Mouse (Mus musculus): ENCODE results near the gene Lbp. TPM values are rescaled to one million over a fixed set of nuclear protein-coding genes. Genes with fewer than 3 reads are reported as not detected.

Lbp gene
- polyA plus RNA-seq, 1 experiment from 2014 or later: 1.5 TPM

DNA sequence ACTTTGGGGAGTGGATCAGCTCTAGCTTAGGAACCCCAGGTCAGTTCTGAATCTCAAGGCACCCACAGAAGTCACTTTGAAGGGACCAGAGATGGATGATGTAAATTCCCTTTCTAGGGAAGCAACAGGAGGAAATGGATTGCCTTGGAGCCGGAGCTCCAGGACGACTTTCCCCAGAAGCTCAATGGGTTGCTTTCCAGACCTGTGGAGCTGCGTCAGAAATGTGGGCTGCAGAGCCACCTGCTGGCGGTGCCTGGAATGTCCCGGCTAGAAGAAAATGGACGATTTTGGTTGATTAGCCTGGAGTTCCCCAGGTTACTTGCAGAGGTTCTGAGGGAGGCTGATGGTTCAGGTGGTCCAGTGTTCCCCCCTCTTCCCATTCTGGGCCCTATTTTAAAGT, 41.6 kb downstream of the Lbp start:
- no peak overlapping the region for H3K4me2 ChIP-seq
- ATAC-seq (ENCODE audit: low FRiP score): peak; percentile 36; the same call in 1 of the 2 replicates
- H3K27me3 ChIP-seq: 0 out of 2 replicates have a peak, but pooled peaks cover 3% of the 10 kb centered on the region
- no peak overlapping the region for H3K9ac ChIP-seq
- H3K27ac ChIP-seq: no peak overlapping the region
- H3K9me3 ChIP-seq: no peaks in the 10 kb centered on the region
- peaks cover 16% of the 10 kb centered on the region for H3K36me3 ChIP-seq (replicated peaks)
- H3K4me3 ChIP-seq (replicated peaks): no peak overlapping the region
- WGBS: 5% methylated on average over 6 of the region's 6 CpGs
- no peaks in the 10 kb centered on the region for H3K4me1 ChIP-seq

DNA sequence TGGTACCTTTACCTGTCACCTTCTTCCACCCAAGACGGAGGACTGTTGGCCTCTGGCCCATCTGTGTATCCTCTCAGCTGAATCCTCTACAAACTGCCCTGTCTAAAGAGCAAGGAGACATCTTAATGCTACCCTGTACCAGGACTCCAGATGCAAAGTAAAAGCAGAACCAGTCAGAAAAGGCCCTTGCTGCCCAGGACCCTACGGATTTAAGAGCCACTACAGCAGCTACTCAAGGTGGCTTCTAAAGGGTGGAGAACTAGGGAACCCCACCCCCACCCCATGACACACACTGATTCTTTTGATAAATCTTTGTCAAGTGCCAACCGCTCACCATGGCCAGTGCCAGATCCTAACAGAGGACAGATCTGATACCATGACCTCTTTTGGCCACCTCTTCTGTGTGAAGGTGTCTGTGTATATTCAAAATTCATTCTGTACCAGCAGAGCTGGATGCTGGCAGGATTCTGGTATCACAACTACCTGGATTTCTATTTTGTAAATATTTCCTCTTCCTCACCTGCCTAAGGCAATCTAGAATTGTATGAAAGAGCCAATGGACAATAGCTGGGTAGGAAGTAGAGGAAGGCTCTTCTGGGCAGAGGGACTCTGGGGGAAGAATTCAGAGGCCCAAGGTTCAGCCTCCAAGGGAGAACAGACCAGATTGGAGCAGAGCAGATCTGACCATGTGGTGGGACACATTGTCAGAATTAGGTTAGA, 46.7 kb downstream of the Lbp start:
- no peak for ATAC-seq (ENCODE audit: low FRiP score)
- WGBS: 85% methylated on average over 3 of the region's 3 CpGs
- no peaks in the 10 kb centered on the region for H3K9me3 ChIP-seq
- no peak overlapping the region for H3K27ac ChIP-seq
- no peak overlapping the region for H3K4me2 ChIP-seq
- no peak overlapping the region for H3K4me3 ChIP-seq (replicated peaks)
- H3K36me3 ChIP-seq (replicated peaks): peaks cover 63% of the 10 kb centered on the region
- no peaks in the 10 kb centered on the region for H3K4me1 ChIP-seq
- H3K27me3 ChIP-seq: no peaks in the 10 kb centered on the region
- no peak overlapping the region for H3K9ac ChIP-seq

DNA sequence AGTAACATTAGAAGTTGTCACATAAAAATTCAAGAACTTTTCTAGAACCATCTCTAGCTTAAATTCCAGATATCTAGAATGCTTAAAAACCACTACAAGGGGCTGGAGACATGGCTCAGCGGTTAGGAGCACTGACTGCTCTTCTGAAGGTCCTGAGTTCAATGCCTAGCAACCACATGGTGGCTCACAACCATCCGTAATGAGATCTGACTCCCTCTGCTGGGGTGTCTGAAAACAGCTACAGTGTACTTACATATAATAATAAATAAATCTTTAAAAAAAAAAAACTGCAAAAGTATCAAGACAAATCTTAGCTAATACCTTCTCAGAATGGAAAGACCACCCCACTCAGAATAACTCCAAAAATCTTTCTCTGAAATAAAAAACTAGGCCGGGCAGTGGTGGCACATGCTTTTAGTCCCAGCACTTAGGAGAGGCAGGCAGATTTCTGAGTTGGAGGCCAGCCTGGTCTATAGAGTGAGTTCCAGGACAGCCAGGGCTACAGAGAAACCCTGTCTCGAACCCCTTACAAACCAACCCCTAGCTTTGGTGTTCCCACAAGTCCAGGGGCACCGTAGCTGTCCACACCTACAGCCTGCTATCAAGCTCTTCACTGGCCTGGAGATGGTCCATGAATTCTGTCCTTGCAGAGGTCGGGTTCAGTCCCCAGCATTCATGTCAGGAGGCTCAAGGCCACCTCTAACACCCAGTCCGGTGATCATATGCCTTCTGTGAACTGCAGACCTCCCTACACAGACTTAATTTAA, 48.2 kb downstream of the Lbp start:
- H3K4me1 ChIP-seq: peaks cover 7% of the 10 kb centered on the region; the same call in 1 of the 2 replicates
- H3K9ac ChIP-seq: no peak overlapping the region
- H3K9me3 ChIP-seq: no peaks in the 10 kb centered on the region
- no peak overlapping the region for H3K4me3 ChIP-seq (replicated peaks)
- 82% methylated on average over 7 of the region's 7 CpGs for WGBS
- H3K36me3 ChIP-seq (replicated peaks): peaks cover 79% of the 10 kb centered on the region
- ATAC-seq (ENCODE audit: low FRiP score): no peak
- no peak overlapping the region for H3K4me2 ChIP-seq
- H3K27me3 ChIP-seq: no peaks in the 10 kb centered on the region
- no peak overlapping the region for H3K27ac ChIP-seq

- Histone ChIP-seq H3K4me3 (replicated peaks) (no peak overlapping the region), H3K9me3 (no peaks in the 10 kb centered on the region), H3K9ac (no peak overlapping the region), H3K27me3 (no peaks in the 10 kb centered on the region), H3K4me2 (no peak overlapping the region), H3K27ac (no peak overlapping the region), H3K4me1 (peaks cover 14% of the 10 kb centered on the region), H3K36me3 (replicated peaks) (peaks cover 86% of the 10 kb centered on the region)
- WGBS: 88% methylated on average over 2 of the region's 2 CpGs
- no peak for ATAC-seq (ENCODE audit: low FRiP score)
These were observed 48.9 kb downstream of the Lbp start for GRCm38 (mm10) chr2:158355238-158355637.

- Histone ChIP-seq H3K9me3 (no peaks in the 10 kb centered on the region), H3K4me1 (peaks cover 19% of the 10 kb centered on the region), H3K27me3 (no peaks in the 10 kb centered on the region), H3K9ac (no peak overlapping the region), H3K27ac (no peak overlapping the region), H3K4me3 (replicated peaks) (no peak overlapping the region), H3K4me2 (no peak overlapping the region), H3K36me3 (replicated peaks) (peaks cover 86% of the 10 kb centered on the region)
- 90% methylated on average over 5 of the region's 5 CpGs for WGBS
- ATAC-seq (ENCODE audit: low FRiP score): no peak
These were observed 49.8 kb downstream of the Lbp start for GRCm38 (mm10) chr2:158356121-158356520.

DNA sequence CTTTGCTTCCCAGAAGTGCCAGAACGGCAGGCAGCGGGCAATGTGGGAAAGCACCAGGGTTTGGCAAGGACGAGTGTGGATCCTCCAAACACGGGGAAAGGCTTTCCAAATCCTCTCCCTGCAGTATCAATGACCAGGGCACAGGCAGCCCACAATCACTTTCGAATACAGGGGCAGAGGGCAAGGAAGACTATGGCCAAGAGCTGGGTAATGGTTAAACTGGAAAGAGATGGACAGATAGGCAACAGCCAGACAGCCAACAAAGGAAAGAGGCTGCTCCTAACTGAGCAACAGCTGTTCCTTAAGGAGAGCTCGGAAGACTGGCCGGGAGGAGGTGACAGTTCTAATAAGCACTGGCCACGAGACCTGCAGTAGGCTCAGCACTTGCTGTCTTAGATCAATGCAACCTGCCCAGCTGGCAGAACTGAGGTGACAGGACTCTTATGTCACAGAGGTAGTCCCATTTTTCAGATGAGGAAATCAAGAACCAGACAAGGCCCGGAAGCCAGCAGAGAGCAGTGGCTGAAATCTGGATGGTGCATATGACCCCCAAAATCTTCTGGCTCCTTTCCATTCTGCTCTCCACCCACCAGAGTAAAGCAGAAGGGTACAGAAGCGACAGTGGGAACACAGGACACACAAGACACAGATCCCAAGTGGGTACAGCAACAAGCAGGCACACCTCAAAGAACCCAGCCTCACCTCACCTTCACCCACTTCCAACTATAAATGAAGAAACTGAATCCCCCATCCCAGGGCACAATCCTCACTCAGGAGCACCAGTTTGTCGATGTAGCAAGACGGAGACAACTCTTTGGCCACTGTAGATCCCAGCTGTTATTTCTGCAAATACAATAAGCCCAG, 53.7 kb downstream of the Lbp start:
- 71% methylated on average over 12 of the region's 12 CpGs for WGBS
- Histone ChIP-seq H3K4me3 (replicated peaks) (peak overlapping the region; percentile 83), H3K27me3 (no peaks in the 10 kb centered on the region), H3K27ac (0 out of 2 replicates have a peak overlapping the region, but pooled peaks have one; percentile 6), H3K9me3 (no peaks in the 10 kb centered on the region), H3K36me3 (replicated peaks) (peaks cover 52% of the 10 kb centered on the region), H3K4me2 (peak overlapping the region; percentile 88), H3K4me1 (peaks cover 19% of the 10 kb centered on the region), H3K9ac (peak overlapping the region; percentile 93)
- ATAC-seq (ENCODE audit: low FRiP score): no peak

GRCm38 (mm10) chr2:158360873-158361677, 54.8 kb downstream of the Lbp start:
- ATAC-seq (ENCODE audit: low FRiP score): peak; percentile 93
- Histone ChIP-seq H3K9ac (peak overlapping the region; percentile 93), H3K4me3 (replicated peaks) (peak overlapping the region; percentile 83), H3K4me1 (peaks cover 19% of the 10 kb centered on the region), H3K4me2 (peak overlapping the region; percentile 88), H3K36me3 (replicated peaks) (peaks cover 42% of the 10 kb centered on the region), H3K27me3 (no peaks in the 10 kb centered on the region), H3K9me3 (no peaks in the 10 kb centered on the region), H3K27ac (peak overlapping the region; percentile 83)
- under 1% methylated on average over 41 of the region's 41 CpGs for WGBS

- H3K4me2 ChIP-seq: peak overlapping the region; percentile 5
- peaks cover 34% of the 10 kb centered on the region for H3K36me3 ChIP-seq (replicated peaks)
- peak overlapping the region; percentile 83 for H3K4me3 ChIP-seq (replicated peaks)
- peak; percentile 67 for ATAC-seq (ENCODE audit: low FRiP score)
- H3K27me3 ChIP-seq: no peaks in the 10 kb centered on the region
- H3K27ac ChIP-seq: 0 out of 2 replicates have a peak overlapping the region, but pooled peaks have one; percentile 2
- H3K4me1 ChIP-seq: peaks cover 19% of the 10 kb centered on the region
- no peaks in the 10 kb centered on the region for H3K9me3 ChIP-seq
- WGBS: 49% methylated on average over 8 of the region's 8 CpGs
- no peak overlapping the region for H3K9ac ChIP-seq
These were observed 55.5 kb downstream of the Lbp start for GRCm38 (mm10) chr2:158361678-158362320.

- WGBS: 87% methylated on average over 4 of the region's 4 CpGs
- H3K4me3 ChIP-seq (replicated peaks): no peak overlapping the region
These were observed 57.9 kb downstream of the Lbp start for GRCm38 (mm10) chr2:158364175-158364574.

GRCm38 (mm10) chr2:158365099-158365850, 59.0 kb downstream of the Lbp start:
- Histone ChIP-seq H3K9me3 (no peaks in the 10 kb centered on the region), H3K27ac (no peak overlapping the region), H3K4me3 (replicated peaks) (no peak overlapping the region), H3K36me3 (replicated peaks) (no peaks in the 10 kb centered on the region), H3K27me3 (no peaks in the 10 kb centered on the region), H3K4me2 (no peak overlapping the region), H3K9ac (no peak overlapping the region), H3K4me1 (peaks cover 5% of the 10 kb centered on the region)
- no peak for ATAC-seq (ENCODE audit: low FRiP score)
- WGBS: 70% methylated on average over 12 of the region's 12 CpGs

More at GRCm38 (mm10) chr2:158364175-158364574, 57.9 kb downstream of the Lbp start:
- Histone ChIP-seq H3K27ac (no peak overlapping the region), H3K4me1 (peaks cover 16% of the 10 kb centered on the region), H3K9me3 (no peaks in the 10 kb centered on the region), H3K27me3 (no peaks in the 10 kb centered on the region), H3K9ac (no peak overlapping the region), H3K4me2 (no peak overlapping the region), H3K36me3 (replicated peaks) (peaks cover 11% of the 10 kb centered on the region)
- ATAC-seq (ENCODE audit: low FRiP score): no peak

All from forebrain, embryonic 12.5 days (tissue).